Mouse (Mus musculus) mesoderm, embryonic 11.5 days (tissue): ENCODE results near the gene Nckap5l.
"Not testable (repeated sequence)": the region's sequence is repeated elsewhere in the genome, so short reads cannot be mapped to it uniquely, and the experiment has no call there.

Experiments used
- DNase-seq: peaks from one replicate; pipeline ENCODE4 v3.0.0-alpha.2; 2012; ENCODE audit warnings: low read depth, low spot score

Gene Nckap5l

GRCm38 (mm10) chr15:99396875-99397274, 60.7 kb downstream of the Nckap5l start:
- no peak for DNase-seq

GRCm38 (mm10) chr15:99396462-99396861, 61.1 kb downstream of the Nckap5l start:
- no peak for DNase-seq

GRCm38 (mm10) chr15:99393386-99394252, 63.9 kb downstream of the Nckap5l start:
- DNase-seq: no peak

- DNase-seq: peak; percentile 100
Measured at GRCm38 (mm10) chr15:99392486-99393385, 64.8 kb downstream of the Nckap5l start, which contains the start of gene Tmbim6. TSS of gene Tmbim6 (plus strand) at chr15:99392882.

GRCm38 (mm10) chr15:99391975-99392374, 65.6 kb downstream of the Nckap5l start:
- no peak for DNase-seq

GRCm38 (mm10) chr15:99390472-99391401, 66.8 kb downstream of the Nckap5l start:
- no peak for DNase-seq

GRCm38 (mm10) chr15:99387976-99388375, 69.6 kb downstream of the Nckap5l start:
- no peak for DNase-seq

GRCm38 (mm10) chr15:99386796-99387195, 70.8 kb downstream of the Nckap5l start:
- DNase-seq: no peak

- not testable (repeated sequence) for DNase-seq
Measured at GRCm38 (mm10) chr15:99386110-99386509, 71.4 kb downstream of the Nckap5l start.

GRCm38 (mm10) chr15:99384071-99384470, 73.5 kb downstream of the Nckap5l start:
- DNase-seq: no peak

- DNase-seq: no peak
Measured at GRCm38 (mm10) chr15:99382893-99383292, 74.7 kb downstream of the Nckap5l start.

GRCm38 (mm10) chr15:99376240-99376639, 81.3 kb downstream of the Nckap5l start:
- DNase-seq: no peak

- DNase-seq: no peak
Measured at GRCm38 (mm10) chr15:99375581-99375980, 82.0 kb downstream of the Nckap5l start.

- DNase-seq: no peak
Measured at GRCm38 (mm10) chr15:99375036-99375435, 82.5 kb downstream of the Nckap5l start.

- no peak for DNase-seq
Measured at GRCm38 (mm10) chr15:99372761-99373160, 84.8 kb downstream of the Nckap5l start.
